17 mouse cellular contexts compared by ENCODE assay signal in the genomic region with DNA sequence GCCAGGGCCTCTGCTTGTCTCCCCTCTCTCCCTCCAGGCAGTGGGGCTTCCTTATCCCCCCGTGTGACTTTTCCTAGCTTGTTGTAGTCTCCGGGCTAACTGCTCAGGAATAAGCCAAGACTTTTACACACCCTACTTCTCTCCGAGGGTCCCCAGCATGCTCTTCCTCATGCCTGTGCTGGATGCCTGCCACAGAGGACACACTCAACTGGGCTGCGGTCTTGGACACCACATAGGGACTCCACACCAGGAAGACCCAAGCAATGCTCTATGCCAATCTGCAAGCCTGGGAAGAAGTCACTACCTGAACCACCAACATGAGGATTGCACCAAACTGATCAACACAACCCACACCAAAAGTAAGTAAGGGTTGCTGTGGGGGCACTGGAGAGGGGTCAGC. TPM values are rescaled to one million over a fixed set of nuclear protein-coding genes. Genes with fewer than 3 reads are reported as not detected.
DNase-seq lines count a peak whose midpoint lies in the region; ATAC-seq lines count a peak whose summit lies in the region.
"Had no signal": no experiment of that assay in that cellular context is flagged by ENCODE, and none has a peak within 500 bp of the region (broad histone marks: within the 10 kb centered on the region; RNA-seq: fewer than 3 reads in every experiment).

No protein-coding gene starts in this region.

- no peak overlapping the region; the same call in 1 of the 2 replicates for H3K9ac ChIP-seq in kidney, embryonic 14.5 days (ENCODE audit: low read depth, low read length)
- no peak overlapping the region for H3K9ac ChIP-seq in limb, embryonic 11.5 days (ENCODE audit: low read length)
- H3K9ac ChIP-seq: neural tube, embryonic 13.5 days had no signal

- peaks cover 43% of the 10 kb centered on the region for H3K36me3 ChIP-seq in heart, embryonic 10.5 days
- H3K36me3 ChIP-seq in kidney, embryonic 14.5 days (ENCODE audit: control insufficient read depth, insufficient read depth, low read length), result peaks cover 3% of the 10 kb centered on the region; the same call in 1 of the 2 replicates
- H3K36me3 ChIP-seq in embryonic facial prominence, embryonic 10.5 days (replicated peaks), result peaks cover 41% of the 10 kb centered on the region
- peaks cover 8% of the 10 kb centered on the region; the same call in 1 of the 2 replicates for H3K36me3 ChIP-seq in limb, embryonic 11.5 days (ENCODE audit: control insufficient read depth, insufficient read depth, low read length)
- H3K36me3 ChIP-seq: neural tube, embryonic 13.5 days had no signal

- DNase-seq in heart, embryonic 10.5 days (ENCODE audit: low spot score), result no peak
- DNase-seq in heart, adult 9 months (ENCODE audit: low spot score in 2 of 2), result no peak
- no peak for DNase-seq in kidney, adult 11 months
- no peak for DNase-seq in embryonic facial prominence, embryonic 10.5 days (ENCODE audit: low spot score)
- peak; percentile 21 for DNase-seq in limb, embryonic 11.5 days (ENCODE audit: low spot score)
- DNase-seq: adrenal gland, adult 2 months; cerebellum, postnatal 36 days; gastrocnemius, postnatal 10 days; layer of hippocampus, postnatal 36 days; right cerebral cortex, postnatal 14 days; thymus, postnatal 36 days had no signal

- H3K27me3 ChIP-seq in heart, embryonic 10.5 days (ENCODE audit: insufficient read depth, poor library complexity, severe bottlenecking), result peaks cover 63% of the 10 kb centered on the region
- H3K27me3 ChIP-seq in kidney, embryonic 14.5 days (ENCODE audit: control insufficient read depth, insufficient read depth, low read length), result peaks cover 45% of the 10 kb centered on the region
- H3K27me3 ChIP-seq in embryonic facial prominence, embryonic 10.5 days (replicated peaks; ENCODE audit: low read depth, poor library complexity, severe bottlenecking), result peaks cover 67% of the 10 kb centered on the region
- peaks cover 22% of the 10 kb centered on the region for H3K27me3 ChIP-seq in limb, embryonic 11.5 days (ENCODE audit: control insufficient read depth, insufficient read depth, low read length)

- 68% methylated on average over 4 of the region's 4 CpGs for WGBS in heart, embryonic 10.5 days
- WGBS in kidney, embryonic 14.5 days, result 82% methylated on average over 4 of the region's 4 CpGs
- WGBS in embryonic facial prominence, embryonic 10.5 days, result 80% methylated on average over 4 of the region's 4 CpGs
- 72% methylated on average over 4 of the region's 4 CpGs for WGBS in limb, embryonic 11.5 days

- peak overlapping the region; percentile 99 for H3K27ac ChIP-seq in heart, embryonic 10.5 days
- H3K27ac ChIP-seq in kidney, embryonic 14.5 days (ENCODE audit: low read depth, low read length), result 0 out of 2 replicates have a peak overlapping the region, but pooled peaks have one; percentile 47
- peak overlapping the region; percentile 30 for H3K27ac ChIP-seq in embryonic facial prominence, embryonic 10.5 days (replicated peaks)
- H3K27ac ChIP-seq in limb, embryonic 11.5 days (replicated peaks; ENCODE audit: low read depth, low read length), result no peak overlapping the region
- H3K27ac ChIP-seq: neural tube, embryonic 13.5 days had no signal

- no peak overlapping the region for H3K4me3 ChIP-seq in heart, embryonic 10.5 days
- no peak overlapping the region for H3K4me3 ChIP-seq in kidney, embryonic 14.5 days (ENCODE audit: low read length)
- no peak overlapping the region for H3K4me3 ChIP-seq in embryonic facial prominence, embryonic 10.5 days
- no peak overlapping the region for H3K4me3 ChIP-seq in limb, embryonic 11.5 days (ENCODE audit: low read depth, low read length)
- H3K4me3 ChIP-seq: neural tube, embryonic 13.5 days had no signal

- no peak for ATAC-seq in kidney, embryonic 14.5 days (ENCODE audit: low FRiP score, low TSS enrichment)
- ATAC-seq in limb, embryonic 11.5 days (ENCODE audit: insufficient number of reproducible peaks, low FRiP score, low TSS enrichment, low read depth), result no peak
- ATAC-seq in cerebellum, adult (ENCODE audit: insufficient number of reproducible peaks, low FRiP score, low TSS enrichment), result no peak
- ATAC-seq: hindbrain, embryonic 16.5 days had no signal

- no peak overlapping the region for H3K4me2 ChIP-seq in kidney, embryonic 14.5 days (replicated peaks; ENCODE audit: low read depth, low read length)
- H3K4me2 ChIP-seq in limb, embryonic 11.5 days (ENCODE audit: low read depth, severe bottlenecking), result no peak overlapping the region
- H3K4me2 ChIP-seq: neural tube, embryonic 13.5 days had no signal

- peaks cover 20% of the 10 kb centered on the region for H3K9me3 ChIP-seq in heart, embryonic 10.5 days
- peaks cover 23% of the 10 kb centered on the region for H3K9me3 ChIP-seq in kidney, embryonic 14.5 days (ENCODE audit: control insufficient read depth, low read length)
- peaks cover 30% of the 10 kb centered on the region for H3K9me3 ChIP-seq in embryonic facial prominence, embryonic 10.5 days
- H3K9me3 ChIP-seq in limb, embryonic 11.5 days (ENCODE audit: control insufficient read depth, low read length), result peaks cover 16% of the 10 kb centered on the region

- peaks cover 29% of the 10 kb centered on the region for H3K4me1 ChIP-seq in heart, embryonic 10.5 days
- peaks cover 7% of the 10 kb centered on the region; the same call in 1 of the 2 replicates for H3K4me1 ChIP-seq in kidney, embryonic 14.5 days (ENCODE audit: control insufficient read depth, insufficient read depth, low read length)
- peaks cover 17% of the 10 kb centered on the region for H3K4me1 ChIP-seq in embryonic facial prominence, embryonic 10.5 days
- H3K4me1 ChIP-seq in limb, embryonic 11.5 days (ENCODE audit: control insufficient read depth, insufficient read depth, low read length), result peaks cover 3% of the 10 kb centered on the region

RNA-seq across cellular contexts. Expression of a gene that starts 0.5 kb away (rescaled TPM):
- polyA plus RNA-seq in heart, embryonic 10.5 days (2016; fragmentation: Nextera tagmentation; extraction: Ambion mirVana), result 962 and 991 TPM in 2 replicates
- 627 and 715 TPM in 2 replicates for polyA plus RNA-seq in kidney, embryonic 14.5 days (2014; fragmentation: Nextera tagmentation; extraction: Ambion mirVana)
- polyA plus RNA-seq in embryonic facial prominence, embryonic 10.5 days (2016; fragmentation: Nextera tagmentation; extraction: Ambion mirVana), result 360 and 378 TPM in 2 replicates
- 852 and 881 TPM in 2 replicates for polyA plus RNA-seq in limb, embryonic 11.5 days (2014; fragmentation: Nextera tagmentation; extraction: Ambion mirVana)

RNA-seq across cellular contexts. Expression of a gene that starts 3.6 kb away (rescaled TPM):
- polyA plus RNA-seq in heart, embryonic 10.5 days (2016; fragmentation: Nextera tagmentation; extraction: Ambion mirVana), result 0.17 and 0.34 TPM in 2 replicates
- polyA plus RNA-seq in kidney, embryonic 14.5 days (2014; fragmentation: Nextera tagmentation; extraction: Ambion mirVana), result not detected in 2 replicates
- polyA plus RNA-seq in embryonic facial prominence, embryonic 10.5 days (2016; fragmentation: Nextera tagmentation; extraction: Ambion mirVana), result not detected in 2 replicates
- 0.10 TPM in 1 of 2 replicates, not detected in the other for polyA plus RNA-seq in limb, embryonic 11.5 days (2014; fragmentation: Nextera tagmentation; extraction: Ambion mirVana)
- polyA plus RNA-seq: adrenal gland, adult 2 months; hindbrain, embryonic 16.5 days; liver, embryonic 16.5 days; neural tube, embryonic 13.5 days; spleen, adult 2 months had no signal
